Mouse (Mus musculus) thymus, postnatal 14 days (tissue): ENCODE results near the gene Tmed1.
"Not testable (repeated sequence)": the region's sequence is repeated elsewhere in the genome, so short reads cannot be mapped to it uniquely, and the experiment has no call there.

ENCODE experiments used
- DNase-seq: peaks from one replicate; pipeline ENCODE4 v3.0.0; 2021

The Tmed1 gene

GRCm38 (mm10) chr9:21525142-21525936, 15.3 kb upstream of the Tmed1 start:
- DNase-seq, result no peak

DNA sequence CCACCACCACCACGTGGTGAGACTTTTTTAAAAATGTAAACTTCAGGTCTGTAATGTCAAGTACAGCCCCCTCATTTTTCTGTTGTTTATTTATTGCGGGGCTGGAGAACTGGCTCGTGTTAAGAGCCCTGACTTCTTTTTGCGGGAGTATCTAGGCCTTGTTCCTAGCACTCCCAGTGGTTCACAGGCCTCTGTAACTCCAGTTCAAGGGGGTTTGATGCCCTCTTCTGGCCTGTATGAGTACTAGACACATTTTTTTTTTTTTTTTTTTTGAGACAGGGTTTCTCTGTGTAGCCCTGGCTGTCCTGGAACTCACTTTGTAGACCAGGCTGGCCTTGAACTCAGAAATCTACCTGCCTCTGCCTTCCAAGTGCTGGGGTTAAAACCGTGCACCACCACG, 8.6 kb upstream of the Tmed1 start:
- not testable (repeated sequence) for DNase-seq

DNA sequence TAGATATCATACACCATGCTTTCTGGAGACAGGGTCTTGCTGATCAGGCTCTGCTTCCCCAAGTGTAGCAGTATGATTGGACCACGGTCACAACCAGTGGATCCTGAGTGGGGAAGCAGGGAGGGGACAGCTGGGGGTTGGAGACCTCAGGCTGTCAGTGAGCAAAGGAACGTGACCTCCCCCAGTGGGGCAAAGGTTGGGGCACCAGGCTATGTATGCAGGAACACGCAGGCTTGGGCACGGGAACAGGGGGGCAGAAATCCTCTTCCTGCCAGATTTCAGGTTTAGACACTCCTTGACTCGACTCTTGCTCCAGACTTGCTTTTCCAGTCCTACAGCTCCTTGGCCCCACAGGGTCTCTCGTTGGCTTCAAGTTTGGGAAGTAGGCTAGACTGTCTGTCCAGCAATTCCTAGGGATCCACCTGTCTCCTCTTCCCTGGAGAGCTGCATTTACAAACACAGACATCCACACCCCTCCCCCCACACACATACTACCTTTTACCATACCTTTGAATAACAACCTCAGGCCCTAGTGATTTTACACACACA, 8.0 kb upstream of the Tmed1 start:
- no peak for DNase-seq

DNA sequence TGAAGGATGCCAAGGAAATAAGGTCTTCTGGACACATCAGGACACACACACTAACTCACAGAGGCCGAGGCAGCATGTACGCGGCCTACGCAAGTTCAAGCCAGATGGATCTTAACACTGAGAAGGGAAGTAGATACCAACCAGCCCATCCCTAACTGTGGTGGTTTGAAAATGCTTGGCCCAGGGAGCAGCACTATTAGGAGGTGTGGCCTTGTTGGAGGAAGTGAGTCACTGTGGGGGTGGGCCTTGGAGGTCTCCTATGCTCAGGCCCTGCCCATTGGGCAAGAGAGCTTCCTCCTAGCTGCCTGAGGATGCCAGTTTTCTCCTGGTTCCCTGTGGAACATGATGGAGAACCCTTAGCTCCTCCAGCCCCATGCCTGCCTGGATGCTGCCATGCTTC, 3.4 kb upstream of the Tmed1 start:
- DNase-seq, result no peak

GRCm38 (mm10) chr9:21511052-21511451, 1.0 kb upstream of the Tmed1 start:
- DNase-seq, result no peak

- no peak for DNase-seq
Measured at GRCm38 (mm10) chr9:21510689-21511015, 600 bp upstream of the Tmed1 start.

- DNase-seq, result no peak
Measured at GRCm38 (mm10) chr9:21508871-21509404, 1.1 kb downstream of the Tmed1 start.

- DNase-seq, result no peak
Measured at GRCm38 (mm10) chr9:21507753-21508430, 2.2 kb downstream of the Tmed1 start.

GRCm38 (mm10) chr9:21505767-21506166, 4.3 kb downstream of the Tmed1 start:
- no peak for DNase-seq

- DNase-seq, result no peak
Measured at GRCm38 (mm10) chr9:21503352-21503751, 6.7 kb downstream of the Tmed1 start.

- DNase-seq, result no peak
Measured at GRCm38 (mm10) chr9:21498284-21498902, 11.7 kb downstream of the Tmed1 start.

GRCm38 (mm10) chr9:21497664-21498063, 12.4 kb downstream of the Tmed1 start:
- DNase-seq, result no peak

DNA sequence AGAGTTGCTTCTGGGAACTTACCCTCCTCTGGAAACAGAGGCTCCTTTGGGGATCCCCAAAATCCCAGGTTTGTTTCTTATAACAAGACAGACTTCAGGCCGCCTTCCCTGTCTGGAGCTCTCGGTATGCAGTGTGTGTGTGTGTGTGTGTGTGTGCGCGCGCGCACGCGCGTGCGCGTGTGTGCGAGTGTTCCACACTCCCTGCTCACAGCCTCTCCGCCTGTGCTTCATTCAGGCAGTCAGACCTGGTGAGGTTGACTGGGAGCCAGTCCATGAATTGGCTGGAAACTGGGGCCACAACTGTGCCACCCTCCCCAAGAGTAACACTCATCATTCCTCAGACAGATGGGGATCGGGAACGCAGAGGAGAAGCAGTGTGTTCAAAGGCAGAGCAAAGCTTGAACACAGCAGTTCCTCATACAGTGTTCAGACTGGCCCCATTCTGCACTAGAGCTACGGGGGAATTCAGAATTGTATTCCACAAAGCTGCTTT, 13.0 kb downstream of the Tmed1 start:
- DNase-seq, result no peak

GRCm38 (mm10) chr9:21496308-21497049, 13.6 kb downstream of the Tmed1 start:
- DNase-seq, result no peak

GRCm38 (mm10) chr9:21494726-21495125, 15.3 kb downstream of the Tmed1 start:
- DNase-seq, result no peak

GRCm38 (mm10) chr9:21493907-21494306, 16.1 kb downstream of the Tmed1 start:
- DNase-seq, result no peak

DNA sequence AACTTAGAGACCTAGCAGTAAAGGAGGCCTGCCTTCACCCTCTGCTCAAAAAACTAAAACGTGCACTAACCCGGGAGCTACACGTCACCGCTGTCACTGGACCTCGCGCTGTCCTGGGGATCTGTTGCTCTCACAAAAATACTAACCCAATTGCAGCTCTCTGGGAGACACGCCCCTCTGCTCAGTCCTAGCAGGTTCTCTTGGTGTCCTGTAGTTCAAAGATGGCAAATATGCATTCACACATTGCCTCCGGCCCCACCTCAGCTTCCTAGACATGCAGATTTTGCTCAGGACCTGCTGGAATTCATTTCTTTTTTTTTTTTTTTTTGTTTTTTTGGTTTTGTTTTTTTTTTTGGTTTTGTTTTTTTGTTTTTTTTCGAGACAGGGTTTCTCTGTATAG, 19.4 kb downstream of the Tmed1 start:
- DNase-seq, result no peak

DNA sequence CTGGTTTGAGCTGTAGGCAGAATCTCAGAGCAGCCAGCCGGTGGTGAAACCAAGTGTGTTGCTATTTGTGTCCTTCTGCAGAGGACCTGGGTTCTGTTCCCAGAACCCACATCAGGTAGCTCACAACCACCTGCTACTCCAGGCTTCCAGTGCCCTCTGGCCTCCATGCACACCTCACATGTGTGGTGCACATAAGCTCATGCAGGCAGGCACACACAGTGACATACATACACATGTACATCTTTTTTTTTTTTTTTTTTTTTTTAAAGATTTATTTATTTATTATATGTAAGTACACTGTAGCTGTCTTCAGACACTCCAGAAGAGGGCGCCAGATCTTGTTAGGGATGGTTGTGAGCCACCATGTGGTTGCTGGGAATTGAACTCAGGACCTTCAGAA, 21.8 kb downstream of the Tmed1 start:
- DNase-seq, result not testable (repeated sequence)

GRCm38 (mm10) chr9:21484065-21484464, 26.0 kb downstream of the Tmed1 start:
- no peak for DNase-seq

DNA sequence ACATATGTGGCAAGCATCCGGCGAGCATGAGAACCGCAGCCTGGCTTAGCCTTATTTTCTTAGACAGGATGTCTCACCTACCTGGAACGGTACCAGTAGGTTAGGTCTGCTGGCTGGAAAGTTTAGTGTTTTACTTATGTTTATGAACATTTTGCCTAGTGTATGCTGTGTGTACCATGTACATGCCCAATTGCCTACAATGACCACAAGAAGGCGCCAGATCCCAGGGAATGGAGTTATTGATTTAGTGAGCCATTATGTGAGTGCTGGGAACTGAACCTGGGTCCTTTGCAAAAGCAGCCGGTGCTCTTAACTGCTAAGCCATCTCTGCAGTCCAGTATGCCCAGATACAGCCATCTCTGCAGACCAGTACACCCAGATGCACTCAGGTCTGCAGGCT, 32.3 kb downstream of the Tmed1 start:
- DNase-seq, result no peak

GRCm38 (mm10) chr9:21472913-21473312, 37.1 kb downstream of the Tmed1 start:
- no peak for DNase-seq
